Mouse (Mus musculus) thymus, adult 2 months (tissue): ENCODE measurements at regions not wholly inside any gene's neighbourhood (a gene's known extent, or its start where the extent isn't known, plus 50 kb on each side); places are given as distances from the start of the nearest gene placed in this dataset.
A peak's percentile ranks its signal among the peaks of the same experiment; 100 is the strongest.

Experiments used
- DNase-seq: peaks from one replicate; pipeline ENCODE4 v3.0.0; 2021
- H3K27ac ChIP-seq: fragments of 200-500 bp; 2 replicates; pipeline ENCODE4 v1.5.1; 2012; ENCODE audit warnings: low read length, control low read depth; ENCODE audit not compliant: control insufficient read depth, insufficient read depth
- H3K27me3 ChIP-seq: fragments of 200-500 bp; 2 replicates; pipeline ENCODE4 v1.6.1; 2012; ENCODE audit warnings: mild to moderate bottlenecking, low read length, moderate library complexity, mixed read lengths; ENCODE audit not compliant: control insufficient read depth, insufficient read depth
- H3K36me3 ChIP-seq: fragments of 200-500 bp; 2 replicates; pipeline ENCODE4 v1.6.1; 2012; ENCODE audit warnings: mild to moderate bottlenecking, low read length, moderate library complexity; ENCODE audit not compliant: control insufficient read depth, insufficient read depth
- H3K4me1 ChIP-seq: fragments of 200-500 bp; replicated peaks from 2 replicates; pipeline ENCODE4 v1.6.1; 2012; ENCODE audit warnings: low read length; ENCODE audit not compliant: control insufficient read depth, insufficient read depth
- H3K4me3 ChIP-seq: fragments of 200-500 bp; 2 replicates; pipeline ENCODE4 v1.5.1; 2012; ENCODE audit warnings: mild to moderate bottlenecking, low read length, control low read depth, moderate library complexity; ENCODE audit not compliant: control insufficient read depth, insufficient read depth
- CTCF ChIP-seq: fragments of 200-500 bp; IDR thresholded peaks from 2 replicates; pipeline ENCODE4 v1.5.1; 2012; ENCODE audit warnings: mild to moderate bottlenecking, control low read depth, low read length, moderate library complexity, borderline replicate concordance; ENCODE audit not compliant: control insufficient read depth, poor library complexity, insufficient read depth; ENCODE audit errors: extremely low read depth
- POLR2A ChIP-seq: fragments of 200-500 bp; IDR thresholded peaks from 2 replicates; pipeline ENCODE4 v1.6.1; 2012; ENCODE audit warnings: mild to moderate bottlenecking, low read length, control low read depth, moderate library complexity; ENCODE audit not compliant: control insufficient read depth, poor library complexity, insufficient read depth; ENCODE audit errors: extremely low read depth
- WGBS: fragments of 180-500 bp; shearing (Covaris S2); methylation state at CpG from one replicate; pipeline ENCODE4 v1.1.7; 2018; 5-methylcytosine and 5-hydroxymethylcytosine counted together

DNA sequence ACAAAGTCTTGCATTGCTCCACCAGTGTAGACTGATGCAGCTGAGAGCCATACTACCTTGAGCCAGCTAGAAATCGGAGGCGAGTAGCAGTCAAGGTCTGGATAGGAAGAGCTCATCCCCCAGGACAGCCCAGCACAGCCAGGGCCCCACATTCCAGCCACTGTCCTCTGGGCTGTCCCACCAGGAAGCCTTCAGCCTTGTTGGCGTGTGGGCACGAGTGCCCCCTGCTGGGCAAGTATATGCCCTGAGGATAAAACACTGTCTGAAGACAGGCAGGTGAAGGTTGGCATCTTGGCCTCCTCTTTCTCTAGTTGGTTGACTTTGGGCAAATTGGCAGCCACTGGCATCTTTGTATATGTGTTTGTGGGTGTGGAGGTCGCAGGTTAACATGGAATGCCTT, 56.0 kb upstream of the Wnt11 start:
- Histone ChIP-seq H3K4me1 (no peaks in the 10 kb centered on the region), H3K4me3 (no peak overlapping the region), H3K27ac (no peak overlapping the region), H3K27me3 (no peaks in the 10 kb centered on the region), H3K36me3 (no peaks in the 10 kb centered on the region)
- 21% methylated on average over 5 of the region's 5 CpGs for WGBS
- peak; percentile 69 for DNase-seq
- TF ChIP-seq CTCF (peak; percentile 92), POLR2A (no peak)

DNA sequence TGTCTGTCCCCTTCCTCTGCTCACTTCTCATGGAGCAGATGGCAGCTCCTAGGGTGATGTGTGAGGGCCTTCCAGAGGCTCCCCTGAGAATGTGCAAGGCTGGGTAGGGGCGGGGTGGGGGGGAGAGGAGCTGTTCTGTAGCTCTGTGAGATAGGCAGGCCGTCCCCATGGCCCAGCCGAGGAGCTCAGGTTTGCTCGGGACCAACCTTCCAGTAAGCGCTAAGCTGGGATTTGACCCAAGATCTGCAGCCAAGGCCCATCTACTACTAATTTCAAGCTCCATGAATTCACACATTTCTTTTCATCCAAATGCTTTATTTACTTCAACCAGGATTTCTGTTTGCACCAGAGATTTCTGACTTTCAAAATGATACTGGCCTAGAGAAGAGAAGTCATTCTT, 51.4 kb upstream of the Wnt11 start:
- Histone ChIP-seq H3K27ac (no peak overlapping the region), H3K4me3 (no peak overlapping the region), H3K27me3 (no peaks in the 10 kb centered on the region), H3K36me3 (no peaks in the 10 kb centered on the region), H3K4me1 (no peaks in the 10 kb centered on the region)
- TF ChIP-seq CTCF (no peak), POLR2A (no peak)
- WGBS: 95% methylated on average over 4 of the region's 5 CpGs
- DNase-seq: no peak

DNA sequence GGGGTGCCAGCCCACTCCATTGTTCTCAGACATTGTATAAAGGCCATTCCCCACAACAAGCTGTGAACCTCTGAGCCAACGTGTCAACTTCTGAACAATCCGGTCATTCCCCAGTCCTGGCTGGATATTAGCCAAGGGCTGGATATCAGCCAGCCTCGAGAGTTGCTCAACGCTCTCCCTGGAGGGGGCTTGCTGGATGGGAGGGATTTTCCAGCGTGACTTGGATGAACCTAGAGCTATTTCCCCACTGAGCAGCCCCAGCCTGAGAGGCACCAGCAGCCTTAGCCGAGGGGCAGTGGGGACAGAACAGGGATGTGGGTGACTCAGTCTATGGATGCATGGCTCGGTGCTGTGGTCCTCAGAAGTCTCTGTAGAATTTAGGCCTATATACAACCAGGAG, 51.0 kb upstream of the Wnt11 start:
- TF ChIP-seq CTCF (no peak), POLR2A (no peak)
- no peak overlapping the region for H3K27ac ChIP-seq
- WGBS: 89% methylated on average over 7 of the region's 7 CpGs

DNA sequence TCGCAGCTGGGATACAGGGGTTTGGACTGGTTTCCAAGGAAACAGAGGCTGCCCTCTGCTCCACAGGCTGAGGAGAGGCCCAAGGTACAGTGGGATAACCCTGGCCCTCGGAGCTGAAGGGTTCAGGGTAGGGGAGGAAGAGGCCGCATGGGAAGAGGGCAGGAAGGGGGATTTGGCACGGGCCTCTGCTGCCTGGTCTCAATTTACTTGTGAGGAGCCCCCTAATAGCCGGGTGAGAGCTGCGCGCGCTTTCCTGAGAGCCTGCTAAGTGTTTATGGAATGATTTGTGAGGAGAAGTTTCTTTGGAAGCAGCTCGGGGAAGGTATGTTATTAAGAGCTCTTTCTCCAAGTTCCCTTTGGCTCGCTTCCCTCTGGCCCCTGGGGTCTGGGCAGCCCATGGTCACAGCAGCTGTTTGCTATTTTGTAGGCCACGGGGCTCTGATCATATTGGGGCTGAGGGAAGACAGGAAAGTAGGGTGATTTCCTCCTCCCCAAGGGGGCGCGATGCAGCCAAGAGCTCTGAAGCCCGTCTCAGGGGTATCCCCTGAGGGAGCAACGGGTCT, 50.5 kb upstream of the Wnt11 start:
- H3K4me1 ChIP-seq: no peaks in the 10 kb centered on the region
- no peaks in the 10 kb centered on the region for H3K27me3 ChIP-seq
- no peak for DNase-seq
- no peak overlapping the region for H3K4me3 ChIP-seq
- 86% methylated on average over 15 of the region's 15 CpGs for WGBS
- no peaks in the 10 kb centered on the region for H3K36me3 ChIP-seq
- no peak overlapping the region for H3K27ac ChIP-seq
- TF ChIP-seq POLR2A: no peak

More for the DNA sequence above, 51.0 kb upstream of the Wnt11 start:
- no peaks in the 10 kb centered on the region for H3K4me1 ChIP-seq
- H3K36me3 ChIP-seq: no peaks in the 10 kb centered on the region
- DNase-seq: no peak
- no peak overlapping the region for H3K4me3 ChIP-seq
- H3K27me3 ChIP-seq: no peaks in the 10 kb centered on the region
